8 mouse cellular contexts compared by ENCODE assay signal in the genomic region with DNA sequence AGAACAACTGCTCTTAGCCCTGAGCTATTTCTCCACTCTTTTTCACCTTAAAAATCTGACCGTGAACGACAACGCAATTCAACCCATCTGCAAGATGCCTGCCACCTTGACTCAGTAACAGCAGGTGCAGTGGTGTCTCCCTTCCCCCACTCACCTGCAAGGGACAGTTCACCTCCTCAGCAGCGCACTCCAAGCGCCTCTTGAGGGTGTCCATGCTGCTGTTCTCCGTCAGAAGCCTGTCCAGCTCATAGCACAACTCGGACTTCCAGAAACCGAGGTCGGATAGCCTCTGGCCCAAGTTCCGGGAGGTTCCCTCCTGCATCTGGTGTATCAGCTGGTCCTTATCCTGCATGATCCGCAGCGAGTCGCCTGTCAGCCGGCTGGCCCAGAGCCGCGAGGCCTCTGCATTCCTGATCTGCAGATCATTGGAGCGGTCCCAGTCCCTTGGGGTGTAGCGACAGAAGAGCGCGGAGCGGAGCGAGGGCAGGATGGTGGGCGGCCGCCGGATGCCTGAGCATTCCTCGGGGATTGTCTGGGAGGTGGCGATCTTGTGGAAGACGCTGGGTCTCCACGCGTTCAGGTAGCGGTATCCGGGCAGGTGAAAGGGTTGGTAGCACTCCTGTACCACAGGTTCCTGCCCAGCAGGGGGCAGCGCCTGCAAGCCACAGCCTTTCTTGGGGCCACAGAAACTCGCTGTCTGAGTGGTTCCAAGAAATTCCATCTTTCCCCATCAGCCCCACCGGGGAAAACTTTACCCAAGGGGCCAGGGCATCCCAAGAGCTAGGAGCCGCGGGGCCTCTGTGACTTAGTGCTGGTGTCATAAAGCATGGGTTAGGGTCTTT. TPM values are rescaled to one million over a fixed set of nuclear protein-coding genes. Genes with fewer than 3 reads are reported as not detected.
DNase-seq lines count a peak whose midpoint lies in the region; ATAC-seq and TF ChIP-seq lines count a peak whose summit lies in the region.

Tekt5 (minus strand) TSS at position 792 of the 842 bp plus-strand sequence.

- TF ChIP-seq CTCF in layer of hippocampus, adult 2 months (conservative IDR thresholded peaks at IDR 0.05) = peak; percentile 80
- TF ChIP-seq CTCF in cerebellum, adult 2 months (IDR thresholded peaks at IDR 0.05; ENCODE audit: borderline replicate concordance, insufficient read depth, low read depth, low read length) = peak; percentile 48; the same call in 1 of the 2 replicates
- TF ChIP-seq CTCF in liver, postnatal 0 days (IDR thresholded peaks at IDR 0.05; ENCODE audit: low read depth) = peak; percentile 71

- WGBS in cerebellum, adult 2 months = 8% methylated on average over 37 of the region's 37 CpGs
- 21% methylated on average over 37 of the region's 37 CpGs for WGBS in liver, postnatal 0 days (ENCODE audit: insufficient replicate concordance)
- 9% methylated on average over 37 of the region's 37 CpGs for WGBS in neural tube, embryonic 14.5 days

- no peak within 1 kb of the TSS for H3K9ac ChIP-seq in liver, postnatal 0 days (replicated peaks)
- peak within 1 kb of the TSS; percentile 42 for H3K9ac ChIP-seq in neural tube, embryonic 14.5 days (replicated peaks; ENCODE audit: low read depth, low read length)

- peak; percentile 53 for ATAC-seq in liver, postnatal 0 days
- peak; percentile 71; the same call in 1 of the 2 replicates for ATAC-seq in neural tube, embryonic 14.5 days (ENCODE audit: low read depth)

- no peak for TF ChIP-seq POLR2A in cerebellum, adult 2 months (IDR thresholded peaks at IDR 0.05; ENCODE audit: borderline replicate concordance, insufficient read depth, low read length)

- H3K36me3 ChIP-seq in liver, postnatal 0 days (replicated peaks; ENCODE audit: insufficient read depth, low read length) = no peaks in the 10 kb centered on the region
- no peaks in the 10 kb centered on the region for H3K36me3 ChIP-seq in neural tube, embryonic 14.5 days (ENCODE audit: control insufficient read depth, insufficient read depth, low read length)

- H3K9me3 ChIP-seq in liver, postnatal 0 days (ENCODE audit: low read length) = no peaks in the 10 kb centered on the region
- H3K9me3 ChIP-seq in neural tube, embryonic 14.5 days (ENCODE audit: control insufficient read depth, low read length) = no peaks in the 10 kb centered on the region

- H3K4me1 ChIP-seq in cerebellum, adult 2 months (ENCODE audit: control insufficient read depth, insufficient read depth, low read length) = no peaks in the 10 kb centered on the region
- no peaks in the 10 kb centered on the region; the same call in 1 of the 2 replicates for H3K4me1 ChIP-seq in liver, postnatal 0 days (ENCODE audit: insufficient read depth)
- H3K4me1 ChIP-seq in neural tube, embryonic 14.5 days (ENCODE audit: control insufficient read depth, insufficient read depth, low read length) = no peaks in the 10 kb centered on the region

- peak within 1 kb of the TSS; percentile 51 for H3K4me3 ChIP-seq in layer of hippocampus, adult 2 months
- peak within 1 kb of the TSS; percentile 44 for H3K4me3 ChIP-seq in cerebellum, adult 2 months (replicated peaks; ENCODE audit: insufficient read depth, low read depth, low read length)
- H3K4me3 ChIP-seq in liver, postnatal 0 days (ENCODE audit: low read depth, low read length) = peak within 1 kb of the TSS; percentile 13; the same call in 1 of the 2 replicates
- peak within 1 kb of the TSS; percentile 30 for H3K4me3 ChIP-seq in neural tube, embryonic 14.5 days (ENCODE audit: low read depth, low read length)

- H3K27ac ChIP-seq in layer of hippocampus, adult 2 months = peak within 1 kb of the TSS; percentile 4; the same call in 1 of the 2 replicates
- no peak within 1 kb of the TSS for H3K27ac ChIP-seq in cerebellum, adult 2 months (ENCODE audit: insufficient read depth, low read length)
- H3K27ac ChIP-seq in liver, postnatal 0 days (ENCODE audit: low read depth) = no peak within 1 kb of the TSS
- no peak within 1 kb of the TSS; the same call in 1 of the 2 replicates for H3K27ac ChIP-seq in neural tube, embryonic 14.5 days (ENCODE audit: low read depth, low read length)

- peak in 1 of 2 experiments; percentile 32 for DNase-seq in layer of hippocampus, adult 2 months (ENCODE audit: low spot score in 2 of 2)
- DNase-seq in layer of hippocampus, adult 9-10 months (ENCODE audit: low spot score) = no peak
- DNase-seq in cerebellum, adult 2 months = peak; percentile 56 to 68
- DNase-seq in forelimb bud, embryonic 11.5 days (ENCODE audit: low read depth, low spot score) = peak; percentile 14
- peak; percentile 72 for DNase-seq in kidney, adult 11 months
- peak; percentile 52 for DNase-seq in liver, postnatal 0 days
- peak; percentile 57 for DNase-seq in urinary bladder, postnatal 25 days (ENCODE audit: low spot score)

- no peaks in the 10 kb centered on the region for H3K27me3 ChIP-seq in cerebellum, adult 2 months (ENCODE audit: control insufficient read depth, insufficient read depth, low read length)
- peaks cover 6% of the 10 kb centered on the region; the same call in 1 of the 2 replicates for H3K27me3 ChIP-seq in liver, postnatal 0 days (ENCODE audit: insufficient read depth, low read length)
- H3K27me3 ChIP-seq in neural tube, embryonic 14.5 days (ENCODE audit: control insufficient read depth, insufficient read depth, low read length) = no peaks in the 10 kb centered on the region

- no peak for TF ChIP-seq EP300 in liver, postnatal 0 days (IDR thresholded peaks at IDR 0.05; ENCODE audit: low read depth)

- H3K4me2 ChIP-seq in liver, postnatal 0 days (ENCODE audit: low read depth, low read length) = peak within 1 kb of the TSS; percentile 54
- H3K4me2 ChIP-seq in neural tube, embryonic 14.5 days (ENCODE audit: low read depth, low read length) = peak within 1 kb of the TSS; percentile 57

RNA-seq across cellular contexts. Expression of gene Tekt5, which starts in this region (rescaled TPM):
- total RNA-seq in layer of hippocampus, adult 2 months (2021) = 1 to 10 TPM; 6.1 to 7.4 TPM
- 14.7 and 20.3 TPM in 2 replicates for polyA plus RNA-seq in cerebellum, adult 2 months (2012; rRNA removed)
- polyA plus RNA-seq in liver, postnatal 0 days (2015; fragmentation: Nextera tagmentation; extraction: Ambion mirVana) = 0.07 TPM in 1 of 2 replicates, not detected in the other
- polyA plus RNA-seq in neural tube, embryonic 14.5 days (2014; fragmentation: Nextera tagmentation; extraction: Ambion mirVana) = 12.8 and 20.9 TPM in 2 replicates

Comparison
In these comparisons a context has a peak if more than half of its experiments do, and no peak if none do; other contexts are left out.
1. RNA of gene Tekt5 (polyA plus RNA-seq): 12.8 to 20.9 TPM in neural tube, embryonic 14.5 days and 14.7 to 20.3 TPM in cerebellum, adult 2 months; 0.07 TPM in liver, postnatal 0 days; every median in the first group is over 10 times any median in the second.
2. Peak in DNase-seq, ATAC-seq, H3K4me3 ChIP-seq and H3K4me2 ChIP-seq in liver, postnatal 0 days; RNA of the gene not detected or under 1 TPM.
3. Peak in every context shown above with its lines, with median percentiles within 50 percentile points of each other: H3K4me3 ChIP-seq and CTCF ChIP-seq.